Mouse (Mus musculus) hindbrain, embryonic 16.5 days (tissue): ENCODE measurements around the gene BC048507. TPM values are rescaled to one million over a fixed set of nuclear protein-coding genes. Genes with fewer than 3 reads are reported as not detected.

ENCODE experiments used
- ATAC-seq: fragments of 200-750 bp; cut with Nextera tagmentation; 2 replicates; pipeline ENCODE4 v1.8.0; 2017; ENCODE audit warnings: moderate TSS enrichment, moderate library complexity
- H3K27ac ChIP-seq: fragments of 300-500 bp; sonication (generic); 2 replicates; pipeline ENCODE4 v1.5.1; 2014; ENCODE audit warnings: low read depth, mild to moderate bottlenecking, control low read depth, low read length, moderate library complexity
- H3K27me3 ChIP-seq: fragments of 300-500 bp; sonication (generic); replicated peaks from 2 replicates; pipeline ENCODE4 v1.6.1; 2014; ENCODE audit warnings: low read length; ENCODE audit not compliant: control insufficient read depth, insufficient read depth
- H3K36me3 ChIP-seq: fragments of 300-500 bp; sonication (generic); 2 replicates; pipeline ENCODE4 v1.6.1; 2014; ENCODE audit warnings: mild to moderate bottlenecking, low read length, moderate library complexity, mixed read lengths; ENCODE audit not compliant: control insufficient read depth, insufficient read depth
- H3K4me1 ChIP-seq: fragments of 300-500 bp; sonication (generic); 2 replicates; pipeline ENCODE4 v1.6.1; 2014; ENCODE audit warnings: low read depth, low read length; ENCODE audit not compliant: control insufficient read depth, insufficient read depth
- H3K4me2 ChIP-seq: fragments of 300-500 bp; sonication (generic); 2 replicates; pipeline ENCODE4 v1.6.1; 2014; ENCODE audit warnings: mild to moderate bottlenecking, low read length, control low read depth, moderate library complexity
- H3K4me3 ChIP-seq: fragments of 300-500 bp; sonication (generic); 2 replicates; pipeline ENCODE4 v1.5.1; 2014; ENCODE audit warnings: mild to moderate bottlenecking, low read length, control low read depth, moderate library complexity
- H3K9ac ChIP-seq: fragments of 300-500 bp; sonication (generic); 2 replicates; pipeline ENCODE4 v1.6.1; 2014; ENCODE audit warnings: low read depth, mild to moderate bottlenecking, control low read depth, low read length, moderate library complexity
- H3K9me3 ChIP-seq: fragments of 300-500 bp; sonication (generic); 2 replicates; pipeline ENCODE4 v1.6.1; 2014; ENCODE audit warnings: mild to moderate bottlenecking, low read length, moderate library complexity; ENCODE audit not compliant: control insufficient read depth
- WGBS: fragments of 180-500 bp; shearing (Covaris S2); extraction: QIAGEN DNeasy Blood & Tissue Kit; methylation state at CpG from one replicate; pipeline ENCODE4 v1.1.7; 2014; 5-methylcytosine and 5-hydroxymethylcytosine counted together
- polyA plus RNA-seq: library from polyadenylated mRNA; unstranded; fragments of >200 nt; fragmentation: Nextera tagmentation; extraction: Ambion mirVana; gene quantifications from 2 replicates; pipeline ENCODE4 v1.2.1, GENCODE M21; 2015

Gene BC048507
- polyA plus RNA-seq, 1 experiment from 2014 or later: not detected

GRCm38 (mm10) chr13:67909759-67910158 lies 46.6 kb downstream of the BC048507 start:
- H3K4me1 ChIP-seq: no peaks in the 10 kb centered on the region
- no peaks in the 10 kb centered on the region for H3K27me3 ChIP-seq
- no peak overlapping the region for H3K27ac ChIP-seq
- no peak overlapping the region for H3K4me2 ChIP-seq
- H3K4me3 ChIP-seq: no peak overlapping the region
- H3K9ac ChIP-seq: no peak overlapping the region
- no peaks in the 10 kb centered on the region for H3K36me3 ChIP-seq
- ATAC-seq: no peak
- peaks cover 27% of the 10 kb centered on the region for H3K9me3 ChIP-seq
- 38% methylated on average over 5 of the region's 5 CpGs for WGBS

Other genes starting within 250 kb of the BC048507 start
- 0.16 TPM in 1 of 2 replicates, not detected in the other for gene Gm49345, start 225.6 kb upstream of the BC048507 start, polyA plus RNA-seq
- gene Zfp729a, start 225.5 kb upstream of the BC048507 start, polyA plus RNA-seq: 2.1 and 3.1 TPM in 2 replicates
- gene Zfp738, start 176.3 kb upstream of the BC048507 start, polyA plus RNA-seq: 13.0 and 13.7 TPM in 2 replicates
- 8.4 and 8.9 TPM in 2 replicates for gene Zfp65, start 134.2 kb upstream of the BC048507 start, polyA plus RNA-seq
- gene Zfp85, start 108.1 kb upstream of the BC048507 start, polyA plus RNA-seq: 7.0 and 7.2 TPM in 2 replicates
- gene Zfp493, start 83.6 kb upstream of the BC048507 start, polyA plus RNA-seq: 3.2 and 3.3 TPM in 2 replicates
- gene Zfp273, start 49.6 kb upstream of the BC048507 start, polyA plus RNA-seq: 12.1 and 12.6 TPM in 2 replicates
- 6.1 and 6.9 TPM in 2 replicates for gene Gm10037, start 32.2 kb upstream of the BC048507 start, polyA plus RNA-seq